Mouse (Mus musculus): ENCODE data around the gene Ror1. TPM values are rescaled to one million over a fixed set of nuclear protein-coding genes. Genes with fewer than 3 reads are reported as not detected.
A peak's percentile ranks its signal among the peaks of the same experiment; 100 is the strongest.

Ror1 gene
- polyA plus RNA-seq, 1 experiment from 2014 or later: 10.5 TPM

GRCm38 (mm10) chr4:100258462-100258861, 162.9 kb downstream of the Ror1 start:
- H3K9me3 ChIP-seq: no peaks in the 10 kb centered on the region
- no peak overlapping the region for H3K9ac ChIP-seq
- no peaks in the 10 kb centered on the region; the same call in 1 of the 2 replicates for H3K27me3 ChIP-seq (replicated peaks)
- WGBS: 75% methylated on average over 5 of the region's 5 CpGs
- no peaks in the 10 kb centered on the region for H3K36me3 ChIP-seq
- H3K4me3 ChIP-seq: no peak overlapping the region
- H3K4me2 ChIP-seq: no peak overlapping the region
- no peak overlapping the region for H3K27ac ChIP-seq (replicated peaks)
- no peak for ATAC-seq (ENCODE audit: extremely low read depth, insufficient number of reproducible peaks, low FRiP score, low TSS enrichment)
- H3K4me1 ChIP-seq: peaks cover 25% of the 10 kb centered on the region

DNA sequence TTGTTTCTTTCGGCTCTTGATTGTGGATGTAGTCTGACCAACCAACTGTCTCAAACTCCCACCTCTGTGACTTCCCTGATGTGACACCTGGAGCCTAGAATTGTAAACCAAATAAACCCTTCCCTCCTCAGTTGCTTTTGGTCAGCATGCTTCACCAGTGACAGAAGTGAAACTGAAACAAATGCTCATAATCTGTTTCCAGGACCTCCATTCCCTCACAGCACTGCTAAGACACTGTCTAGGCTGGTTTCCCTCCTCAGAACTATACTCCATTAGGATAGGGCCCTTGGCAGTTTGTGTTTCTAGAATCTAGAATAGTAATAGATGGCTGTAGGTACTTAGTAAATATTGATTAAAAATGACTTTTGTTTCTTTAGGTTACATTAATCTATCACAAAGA, 168.3 kb downstream of the Ror1 start:
- H3K27ac ChIP-seq (replicated peaks): no peak overlapping the region
- H3K27me3 ChIP-seq (replicated peaks): no peaks in the 10 kb centered on the region; the same call in 1 of the 2 replicates
- H3K4me2 ChIP-seq: no peak overlapping the region
- no peak overlapping the region for H3K4me3 ChIP-seq
- 0 out of 2 replicates have a peak, but pooled peaks cover 3% of the 10 kb centered on the region for H3K36me3 ChIP-seq
- H3K9me3 ChIP-seq: no peaks in the 10 kb centered on the region
- no peak overlapping the region for H3K9ac ChIP-seq
- no peak for ATAC-seq (ENCODE audit: extremely low read depth, insufficient number of reproducible peaks, low FRiP score, low TSS enrichment)
- no peaks in the 10 kb centered on the region for H3K4me1 ChIP-seq
- WGBS: 87% methylated on average over 1 of the region's 1 CpGs

DNA sequence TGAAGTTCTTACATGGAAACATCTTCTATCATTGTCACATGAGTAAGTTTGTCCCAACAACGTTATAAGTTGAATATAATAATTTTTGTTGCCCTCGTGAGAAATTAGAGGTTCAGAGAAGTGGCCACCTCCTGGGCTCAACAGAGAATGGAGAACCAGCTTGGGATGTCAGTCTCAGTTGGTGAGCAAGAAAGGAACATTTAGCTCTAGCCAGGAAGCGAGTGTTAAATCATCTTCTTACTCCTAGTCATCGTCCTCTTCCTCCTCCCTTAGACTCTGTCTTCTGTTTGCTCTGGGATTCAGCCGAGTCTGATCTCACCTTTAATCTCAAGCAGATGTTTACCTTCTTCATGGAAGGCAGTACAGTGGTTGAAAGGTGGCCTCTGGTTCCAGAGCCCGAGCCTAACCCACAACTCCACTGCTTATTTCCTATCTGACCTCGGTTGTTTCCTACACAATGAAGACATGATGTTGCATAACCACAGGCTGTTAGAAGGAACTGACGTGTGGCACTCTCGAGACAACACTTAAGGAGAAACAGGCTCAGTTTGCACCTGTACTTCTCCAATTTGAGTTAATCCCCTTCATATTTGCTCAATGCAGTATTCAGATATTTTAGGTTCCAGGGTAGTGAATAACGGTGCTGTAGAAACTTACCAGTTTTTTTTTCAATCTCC, 175.6 kb downstream of the Ror1 start:
- H3K4me1 ChIP-seq: peaks cover 8% of the 10 kb centered on the region; the same call in 1 of the 2 replicates
- H3K4me3 ChIP-seq: no peak overlapping the region
- H3K27me3 ChIP-seq (replicated peaks): no peaks in the 10 kb centered on the region
- no peak overlapping the region for H3K4me2 ChIP-seq
- H3K27ac ChIP-seq (replicated peaks): no peak overlapping the region
- no peaks in the 10 kb centered on the region for H3K36me3 ChIP-seq
- WGBS: 70% methylated on average over 10 of the region's 10 CpGs
- no peak overlapping the region for H3K9ac ChIP-seq
- no peak for ATAC-seq (ENCODE audit: extremely low read depth, insufficient number of reproducible peaks, low FRiP score, low TSS enrichment)
- H3K9me3 ChIP-seq: no peaks in the 10 kb centered on the region

DNA sequence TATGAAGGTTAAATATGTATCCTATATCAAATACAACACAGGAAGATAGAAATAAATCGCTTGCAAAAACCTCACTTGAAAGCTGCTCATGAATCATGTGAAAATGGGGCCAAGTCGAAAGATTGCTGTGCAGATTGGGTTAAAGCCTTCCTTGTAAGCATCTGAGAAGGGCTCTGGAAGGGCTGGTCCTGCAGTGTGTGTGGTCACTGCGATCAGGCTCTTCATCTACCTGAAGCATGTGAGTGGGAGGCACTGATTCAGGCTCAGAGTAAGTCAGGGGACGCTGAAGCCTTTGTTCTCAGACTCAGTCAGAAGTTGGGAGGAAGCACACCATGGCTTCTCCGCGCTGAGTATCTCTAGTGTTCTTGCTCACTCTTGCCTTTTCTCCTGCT, 176.1 kb downstream of the Ror1 start:
- Histone ChIP-seq H3K9me3 (no peaks in the 10 kb centered on the region), H3K9ac (no peak overlapping the region), H3K27me3 (replicated peaks) (no peaks in the 10 kb centered on the region), H3K4me1 (peaks cover 8% of the 10 kb centered on the region; the same call in 1 of the 2 replicates), H3K4me3 (no peak overlapping the region), H3K27ac (replicated peaks) (no peak overlapping the region), H3K36me3 (no peaks in the 10 kb centered on the region), H3K4me2 (no peak overlapping the region)
- ATAC-seq (ENCODE audit: extremely low read depth, insufficient number of reproducible peaks, low FRiP score, low TSS enrichment): no peak
- 73% methylated on average over 6 of the region's 6 CpGs for WGBS

DNA sequence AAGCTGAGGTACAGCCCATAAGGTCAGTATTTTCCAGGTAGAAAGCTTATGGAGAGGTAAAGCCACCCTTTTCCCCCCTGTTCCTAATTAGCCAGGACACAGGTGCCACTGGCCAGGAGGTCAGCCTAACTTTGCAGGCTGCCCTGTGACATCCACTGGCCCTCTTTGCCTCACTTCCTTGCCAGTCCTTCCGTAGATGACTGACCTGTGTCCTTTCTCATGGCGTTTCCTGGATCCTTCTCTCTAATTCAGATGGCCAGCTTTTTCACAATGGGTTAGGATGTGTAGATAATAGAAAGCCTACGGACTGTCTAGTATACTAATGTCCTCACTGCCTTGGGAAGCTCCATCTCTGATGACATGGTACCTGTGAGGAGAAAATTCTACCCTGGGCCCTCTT, 177.8 kb downstream of the Ror1 start:
- 73% methylated on average over 3 of the region's 3 CpGs for WGBS
- Histone ChIP-seq H3K9me3 (no peaks in the 10 kb centered on the region), H3K36me3 (no peaks in the 10 kb centered on the region), H3K27ac (replicated peaks) (no peak overlapping the region), H3K9ac (no peak overlapping the region), H3K4me3 (no peak overlapping the region), H3K4me1 (peaks cover 11% of the 10 kb centered on the region), H3K4me2 (no peak overlapping the region), H3K27me3 (replicated peaks) (no peaks in the 10 kb centered on the region)
- ATAC-seq (ENCODE audit: extremely low read depth, insufficient number of reproducible peaks, low FRiP score, low TSS enrichment): no peak

DNA sequence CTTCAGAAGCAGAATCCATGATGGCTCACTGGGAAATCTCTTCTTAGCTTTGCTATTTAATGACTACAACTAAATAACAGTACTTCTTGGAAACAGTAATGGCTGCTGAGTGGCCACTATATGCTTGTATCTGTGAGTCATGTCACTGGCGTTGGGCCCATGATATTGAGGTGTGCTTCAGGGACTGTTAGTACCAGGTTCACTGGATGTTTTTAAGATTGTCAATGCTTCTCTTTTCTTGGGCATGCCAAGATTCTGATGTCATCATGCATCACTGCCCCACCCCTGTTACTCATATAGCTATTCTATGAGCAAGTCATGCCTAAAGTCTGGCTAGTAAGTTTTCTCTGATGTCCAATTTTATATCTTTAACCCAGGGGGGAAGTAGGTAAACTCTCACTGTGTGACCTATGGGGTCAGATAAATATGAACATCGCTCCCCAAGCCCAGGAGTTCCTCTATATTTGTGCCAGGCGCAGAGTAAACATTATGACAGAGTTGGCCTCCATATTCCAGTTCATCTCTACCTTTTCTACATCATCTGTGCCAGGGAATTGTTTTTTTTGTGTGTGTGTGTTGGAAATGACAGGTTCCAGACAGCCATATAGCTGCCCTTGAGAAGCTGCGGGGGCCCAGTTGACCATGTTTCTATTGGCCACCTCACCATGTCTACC, 178.4 kb downstream of the Ror1 start:
- H3K27me3 ChIP-seq (replicated peaks): no peaks in the 10 kb centered on the region
- no peak overlapping the region for H3K9ac ChIP-seq
- 84% methylated on average over 4 of the region's 4 CpGs for WGBS
- H3K9me3 ChIP-seq: no peaks in the 10 kb centered on the region
- peaks cover 17% of the 10 kb centered on the region for H3K4me1 ChIP-seq
- no peak for ATAC-seq (ENCODE audit: extremely low read depth, insufficient number of reproducible peaks, low FRiP score, low TSS enrichment)
- H3K27ac ChIP-seq (replicated peaks): no peak overlapping the region
- no peaks in the 10 kb centered on the region for H3K36me3 ChIP-seq
- no peak overlapping the region for H3K4me3 ChIP-seq
- H3K4me2 ChIP-seq: no peak overlapping the region

GRCm38 (mm10) chr4:100276482-100276881, 180.9 kb downstream of the Ror1 start:
- no peaks in the 10 kb centered on the region for H3K27me3 ChIP-seq (replicated peaks)
- H3K4me3 ChIP-seq: no peak overlapping the region
- ATAC-seq (ENCODE audit: extremely low read depth, insufficient number of reproducible peaks, low FRiP score, low TSS enrichment): no peak
- H3K27ac ChIP-seq (replicated peaks): no peak overlapping the region
- 69% methylated on average over 7 of the region's 7 CpGs for WGBS
- peaks cover 20% of the 10 kb centered on the region for H3K4me1 ChIP-seq
- no peaks in the 10 kb centered on the region for H3K9me3 ChIP-seq
- no peak overlapping the region for H3K4me2 ChIP-seq
- no peak overlapping the region for H3K9ac ChIP-seq
- 0 out of 2 replicates have a peak, but pooled peaks cover under 1% of the 10 kb centered on the region for H3K36me3 ChIP-seq

DNA sequence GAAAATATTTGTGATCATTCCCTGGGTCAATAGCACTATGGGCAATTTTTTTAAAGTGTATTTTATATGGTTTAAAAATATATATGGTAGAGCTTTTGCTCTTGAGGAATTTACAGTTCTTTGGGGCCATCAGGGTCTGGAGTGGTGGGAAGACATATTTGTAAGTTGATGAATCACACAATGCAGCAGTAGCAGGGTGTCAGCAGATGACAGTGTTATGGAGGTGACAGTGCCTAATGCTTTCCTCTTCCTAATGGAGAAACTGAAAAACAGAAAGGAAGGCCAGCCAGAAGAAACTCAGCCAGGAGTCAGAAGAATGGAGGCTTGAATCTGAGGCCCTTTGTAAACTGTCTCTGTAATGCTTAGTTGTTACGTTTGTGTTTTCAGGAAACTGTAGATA, 181.4 kb downstream of the Ror1 start:
- no peak overlapping the region for H3K4me3 ChIP-seq
- 0 out of 2 replicates have a peak, but pooled peaks cover 4% of the 10 kb centered on the region for H3K9me3 ChIP-seq
- no peak overlapping the region for H3K27ac ChIP-seq (replicated peaks)
- whole genome bisulfite sequencing: 66% methylated on average over 1 of the region's 1 CpGs
- no peak overlapping the region for H3K4me2 ChIP-seq
- no peak for ATAC-seq (ENCODE audit: extremely low read depth, insufficient number of reproducible peaks, low FRiP score, low TSS enrichment)
- no peak overlapping the region for H3K9ac ChIP-seq
- H3K36me3 ChIP-seq: 0 out of 2 replicates have a peak, but pooled peaks cover 4% of the 10 kb centered on the region
- peaks cover 20% of the 10 kb centered on the region for H3K4me1 ChIP-seq
- no peaks in the 10 kb centered on the region for H3K27me3 ChIP-seq (replicated peaks)

DNA sequence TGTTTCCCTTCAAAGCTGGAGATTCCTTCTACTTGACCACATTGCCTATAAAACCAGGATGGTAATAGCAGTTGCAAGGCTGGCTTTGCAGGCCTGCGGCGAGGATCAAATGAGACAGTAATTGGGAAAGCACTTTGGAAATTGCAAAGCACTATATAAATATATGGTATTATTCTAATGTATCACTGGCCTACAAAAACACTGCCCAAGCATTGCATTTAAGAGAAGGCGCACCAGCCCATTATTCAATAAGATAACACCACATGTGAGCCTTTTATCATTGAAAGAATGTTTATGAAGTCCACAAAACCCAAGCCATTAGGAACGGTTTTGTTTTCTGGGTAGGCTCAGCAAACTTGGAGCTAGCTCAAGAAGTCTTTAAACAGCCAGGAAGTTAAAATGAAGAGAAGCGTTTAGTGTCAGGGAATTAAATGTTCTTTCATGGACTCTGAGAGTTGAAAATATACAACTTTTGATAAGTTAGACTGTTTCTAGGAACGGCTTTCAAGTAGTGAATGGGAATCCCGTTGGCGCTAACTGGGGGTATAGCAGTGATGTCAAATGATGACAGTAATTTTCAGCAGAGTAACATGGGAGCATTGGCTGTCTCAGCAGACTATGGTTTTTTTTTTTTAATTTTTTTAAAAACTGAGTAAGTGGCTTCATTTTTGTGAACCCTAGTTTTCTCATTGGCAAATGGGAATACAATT, 187.7 kb downstream of the Ror1 start:
- Histone ChIP-seq H3K36me3 (0 out of 2 replicates have a peak, but pooled peaks cover 4% of the 10 kb centered on the region), H3K4me3 (no peak overlapping the region), H3K4me1 (peaks cover 44% of the 10 kb centered on the region), H3K4me2 (no peak overlapping the region), H3K9ac (no peak overlapping the region), H3K27ac (replicated peaks) (peak overlapping the region; percentile 81), H3K9me3 (0 out of 2 replicates have a peak, but pooled peaks cover 4% of the 10 kb centered on the region), H3K27me3 (replicated peaks) (no peaks in the 10 kb centered on the region)
- WGBS: 70% methylated on average over 8 of the region's 8 CpGs
- ATAC-seq (ENCODE audit: extremely low read depth, insufficient number of reproducible peaks, low FRiP score, low TSS enrichment): no peak

DNA sequence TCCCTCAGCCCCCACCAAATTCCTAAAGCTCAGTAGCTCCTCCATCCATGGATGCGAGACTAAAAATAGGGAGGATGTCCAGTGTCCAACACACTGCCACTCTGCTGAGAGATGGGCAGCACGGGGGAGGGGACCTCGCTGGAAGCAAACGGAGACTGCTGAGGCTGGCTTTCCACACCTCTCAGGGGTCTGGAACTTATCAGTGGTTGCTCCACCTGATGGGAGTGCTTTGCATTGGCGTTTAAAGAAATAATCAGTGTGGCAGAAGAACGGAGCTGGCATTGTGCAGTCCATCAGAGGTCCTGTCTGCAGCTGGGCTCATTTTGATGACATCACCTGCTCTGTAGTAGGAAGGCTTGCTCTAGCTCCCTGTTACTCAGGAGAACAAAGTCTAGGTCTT, 188.9 kb downstream of the Ror1 start:
- peak overlapping the region; percentile 34 for H3K4me2 ChIP-seq

DNA sequence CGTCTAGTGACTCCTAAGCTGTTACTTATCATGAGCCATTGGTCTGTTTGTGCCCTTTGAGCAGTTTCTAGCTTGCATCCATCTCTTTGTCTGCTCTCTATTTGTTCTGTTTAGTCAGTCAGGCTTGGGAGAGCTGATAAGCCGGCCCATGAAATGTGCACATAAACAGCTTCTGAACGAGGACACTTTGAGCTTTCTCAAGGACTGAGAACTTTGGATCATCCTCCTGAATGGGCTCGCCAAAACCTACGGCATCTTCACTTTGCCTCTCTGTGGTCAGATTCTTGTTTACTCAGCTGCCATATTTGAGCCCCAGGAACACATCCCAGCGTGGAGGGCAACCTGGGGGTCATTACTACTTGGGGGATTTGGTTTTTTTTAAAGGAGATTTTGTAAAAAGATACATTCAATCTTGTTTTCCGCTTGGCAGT, 190.5 kb downstream of the Ror1 start:
- H3K4me3 ChIP-seq: no peak overlapping the region
- H3K4me2 ChIP-seq: no peak overlapping the region
- WGBS: 62% methylated on average over 7 of the region's 7 CpGs
- 0 out of 2 replicates have a peak, but pooled peaks cover 4% of the 10 kb centered on the region for H3K36me3 ChIP-seq
- ATAC-seq (ENCODE audit: extremely low read depth, insufficient number of reproducible peaks, low FRiP score, low TSS enrichment): no peak
- H3K27me3 ChIP-seq (replicated peaks): no peaks in the 10 kb centered on the region
- peaks cover 35% of the 10 kb centered on the region for H3K4me1 ChIP-seq
- H3K9ac ChIP-seq: no peak overlapping the region
- 0 out of 2 replicates have a peak, but pooled peaks cover 4% of the 10 kb centered on the region for H3K9me3 ChIP-seq
- H3K27ac ChIP-seq (replicated peaks): no peak overlapping the region

More for the DNA sequence above, 188.9 kb downstream of the Ror1 start:
- ATAC-seq (ENCODE audit: extremely low read depth, insufficient number of reproducible peaks, low FRiP score, low TSS enrichment): peak; percentile 59; the same call in 1 of the 2 replicates
- Histone ChIP-seq H3K27me3 (replicated peaks) (no peaks in the 10 kb centered on the region), H3K4me1 (peaks cover 38% of the 10 kb centered on the region), H3K27ac (replicated peaks) (peak overlapping the region; percentile 81), H3K4me3 (no peak overlapping the region), H3K36me3 (0 out of 2 replicates have a peak, but pooled peaks cover 4% of the 10 kb centered on the region), H3K9me3 (0 out of 2 replicates have a peak, but pooled peaks cover 4% of the 10 kb centered on the region), H3K9ac (no peak overlapping the region)
- WGBS: 18% methylated on average over 6 of the region's 6 CpGs

Measured in heart, embryonic 13.5 days (tissue).